Mouse (Mus musculus) neutrophil, adult 5-6 weeks (primary cell): Measurements from ENCODE around the gene Mlf2. TPM values are rescaled to one million over a fixed set of nuclear protein-coding genes. Genes with fewer than 3 reads are reported as not detected.

ENCODE experiments used
- ATAC-seq: fragments of 151-379, 151-347 bp; 2 replicates; pipeline ENCODE4 v1.8.0; 2017; ENCODE audit warnings: mild to moderate bottlenecking, moderate TSS enrichment; ENCODE audit not compliant: insufficient number of reproducible peaks, poor library complexity, low FRiP score, severe bottlenecking; ENCODE audit errors: extremely low read depth
- total RNA-seq: library from RNA; stranded (forward); fragments of 200-1000 nt; gene quantifications from 2 replicates; pipeline ENCODE4 v1.2.3, GENCODE M21; 2017

Gene Mlf2
- total RNA-seq, 1 experiment from 2014 or later: 56.3 TPM

DNA sequence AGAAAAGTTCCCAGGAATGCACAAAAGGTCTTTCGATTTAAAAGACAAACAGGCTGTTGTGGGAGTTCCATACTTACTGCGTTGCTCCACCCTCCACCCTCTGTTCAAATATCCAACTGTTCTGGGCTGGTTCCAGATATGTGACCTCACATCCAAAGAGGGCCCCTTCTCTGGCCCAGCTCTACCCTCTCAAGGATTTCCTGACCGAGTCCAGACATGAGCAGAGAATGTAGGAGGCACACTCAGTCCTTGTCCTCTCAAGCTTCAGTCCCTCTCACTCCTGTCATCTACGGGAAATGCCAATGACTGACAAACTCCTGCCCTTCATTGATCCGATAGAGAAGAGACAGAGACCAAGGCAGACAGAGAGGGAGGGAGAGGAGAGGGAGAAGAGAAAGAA, 5.2 kb upstream of the Mlf2 start:
- ATAC-seq: no peak

DNA sequence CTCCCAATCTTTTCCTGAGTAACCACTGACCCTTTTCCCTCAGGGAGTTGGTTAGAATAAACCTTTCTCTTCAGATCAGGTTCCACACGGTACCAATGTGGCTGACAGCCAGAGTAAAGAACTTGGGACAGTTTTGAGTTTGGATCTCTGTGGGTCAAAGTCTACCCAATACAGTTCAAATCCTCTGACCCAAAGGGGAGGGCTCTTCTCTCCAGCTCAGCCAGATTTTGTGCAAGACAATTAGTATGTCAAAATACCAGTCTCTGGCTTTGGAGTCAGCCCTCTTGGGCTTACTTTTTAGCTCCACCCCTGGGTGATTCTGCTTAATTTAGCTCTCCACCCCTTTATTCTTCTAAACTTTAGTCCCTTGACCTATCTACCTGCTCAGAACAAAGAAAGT, 955 bp upstream of the Mlf2 start:
- no peak for ATAC-seq

DNA sequence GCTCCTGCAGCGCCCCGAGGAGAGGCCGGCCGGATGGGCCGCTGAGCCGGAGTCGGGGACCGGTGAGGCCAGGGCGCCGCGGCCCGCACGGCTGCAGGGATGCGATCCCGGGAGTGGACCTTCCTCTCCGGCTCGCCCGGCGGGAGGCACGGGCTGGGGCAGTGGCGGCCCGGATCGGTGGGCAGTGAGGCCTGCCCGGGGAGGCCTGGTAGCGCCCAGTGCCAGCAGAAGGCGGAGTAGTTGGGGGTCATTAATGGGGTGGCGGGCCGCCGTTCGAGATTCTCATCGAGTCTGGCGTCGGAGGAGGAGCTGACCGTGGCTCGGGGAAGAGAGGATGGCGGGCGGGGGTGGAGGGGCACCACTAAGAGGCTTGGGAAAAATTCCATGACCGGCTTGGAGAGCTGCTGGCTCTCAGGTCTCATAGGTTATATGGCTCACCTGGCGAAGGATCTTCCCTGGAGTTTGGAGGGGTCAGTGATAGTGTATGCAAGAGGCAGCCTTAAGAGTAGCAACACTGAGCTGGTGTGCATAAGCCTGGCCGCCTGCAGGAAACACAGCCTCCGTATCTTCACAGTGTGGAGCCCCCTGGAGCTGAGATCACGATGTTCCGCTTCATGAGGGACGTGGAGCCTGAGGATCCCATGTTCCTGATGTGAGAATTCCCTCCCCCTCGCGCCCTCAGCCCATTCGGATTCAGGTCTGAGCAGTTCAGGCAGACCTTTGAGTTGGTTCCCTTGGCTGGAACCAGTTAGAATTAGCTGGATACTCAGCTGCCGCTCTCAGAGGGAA, 533 bp downstream of the Mlf2 start:
- ATAC-seq: no peak

DNA sequence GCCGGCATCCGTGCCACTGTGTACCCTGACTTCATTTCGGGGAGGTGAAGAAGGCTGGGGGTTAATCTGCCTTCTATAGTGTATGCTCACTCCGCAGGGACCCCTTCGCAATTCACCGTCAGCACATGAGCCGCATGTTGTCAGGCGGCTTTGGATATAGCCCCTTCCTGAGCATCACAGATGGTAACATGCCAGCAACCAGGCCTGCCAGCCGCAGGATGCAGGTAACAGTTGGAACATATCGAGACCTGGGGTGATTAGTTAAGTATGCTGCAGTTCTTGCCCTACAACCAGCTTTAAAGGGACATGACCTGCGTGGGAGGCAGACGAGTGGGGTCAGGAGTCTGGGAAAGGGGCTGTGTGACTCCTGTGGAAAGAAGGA, 1.1 kb downstream of the Mlf2 start:
- no peak for ATAC-seq

DNA sequence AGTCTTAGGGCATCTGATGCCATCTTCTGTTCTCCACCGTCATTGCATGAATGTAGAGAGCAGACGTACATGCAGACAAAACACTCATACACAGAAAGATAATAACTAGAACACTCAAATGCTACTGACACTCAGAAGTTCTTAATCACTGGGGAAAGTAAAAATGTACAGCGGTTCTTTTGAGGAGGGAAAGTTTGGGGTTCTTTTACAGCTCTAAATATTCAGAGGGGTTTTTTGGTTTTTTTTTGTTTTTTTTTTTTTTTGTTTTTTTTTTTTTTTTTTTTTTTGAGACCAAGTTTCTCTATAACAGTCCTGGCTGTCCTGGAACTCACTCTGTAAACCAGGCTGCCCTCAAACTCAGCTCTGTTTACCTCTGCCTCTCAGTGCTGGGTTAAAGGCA, 1.9 kb downstream of the Mlf2 start:
- ATAC-seq: no peak

DNA sequence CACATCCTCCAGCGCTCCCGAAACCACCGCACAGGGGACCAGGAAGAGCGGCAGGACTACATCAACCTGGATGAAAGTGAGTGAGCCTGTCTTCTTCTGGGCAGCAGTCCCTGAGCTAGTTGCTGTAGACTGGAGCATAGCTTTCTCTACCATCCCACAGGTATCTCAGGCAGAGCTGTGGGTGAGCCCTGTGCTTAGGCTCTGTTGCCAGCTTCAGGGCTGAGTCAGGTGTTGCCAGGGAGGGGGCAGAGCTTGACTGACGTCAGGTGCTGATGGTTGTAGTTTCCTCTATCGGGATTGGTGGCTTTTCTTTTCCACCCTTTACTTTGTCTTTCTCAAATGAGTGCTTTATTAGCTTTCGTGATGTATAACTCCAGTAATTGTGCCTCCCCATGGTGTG, 3.5 kb downstream of the Mlf2 start:
- ATAC-seq: no peak

DNA sequence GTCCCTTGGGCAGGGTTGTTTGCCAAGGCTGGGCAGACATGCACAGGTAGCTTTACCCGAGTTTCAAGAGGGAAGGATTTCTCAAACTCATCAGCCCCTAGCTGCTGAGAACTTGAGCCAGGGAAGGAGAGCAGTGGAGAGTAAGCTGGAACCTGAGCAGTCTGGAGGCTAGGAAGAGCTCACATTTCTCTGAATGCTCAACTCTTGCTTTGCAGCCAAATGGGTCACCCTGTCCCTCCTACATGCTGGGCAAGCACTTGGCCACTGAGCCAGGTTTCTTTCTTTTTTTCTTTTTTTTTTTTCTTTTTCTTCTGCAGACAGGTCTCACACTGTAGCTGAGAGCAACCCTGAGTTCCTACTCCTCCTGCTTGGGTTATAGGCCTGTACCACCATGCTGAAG, 5.5 kb downstream of the Mlf2 start:
- no peak for ATAC-seq

DNA sequence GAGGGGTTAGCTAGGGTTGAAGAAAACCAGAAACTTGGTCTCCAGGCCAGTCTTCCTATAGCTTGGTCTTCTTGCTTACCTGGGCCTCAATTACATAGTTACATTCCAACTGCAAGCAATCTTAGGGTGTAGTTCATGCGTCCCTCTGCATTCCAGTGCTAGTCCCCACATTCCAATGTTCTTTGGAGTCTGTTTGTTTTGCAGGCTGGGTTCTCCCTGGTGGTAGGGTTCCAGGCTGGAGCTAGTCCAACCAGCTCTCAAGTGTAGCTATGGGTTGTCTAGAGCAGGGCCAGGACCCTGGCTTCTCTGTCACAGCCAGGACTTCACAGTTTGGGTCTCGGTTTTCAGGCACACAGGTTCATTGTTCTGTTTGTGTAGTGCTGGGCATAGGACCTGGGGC, 6.3 kb downstream of the Mlf2 start:
- ATAC-seq: no peak

DNA sequence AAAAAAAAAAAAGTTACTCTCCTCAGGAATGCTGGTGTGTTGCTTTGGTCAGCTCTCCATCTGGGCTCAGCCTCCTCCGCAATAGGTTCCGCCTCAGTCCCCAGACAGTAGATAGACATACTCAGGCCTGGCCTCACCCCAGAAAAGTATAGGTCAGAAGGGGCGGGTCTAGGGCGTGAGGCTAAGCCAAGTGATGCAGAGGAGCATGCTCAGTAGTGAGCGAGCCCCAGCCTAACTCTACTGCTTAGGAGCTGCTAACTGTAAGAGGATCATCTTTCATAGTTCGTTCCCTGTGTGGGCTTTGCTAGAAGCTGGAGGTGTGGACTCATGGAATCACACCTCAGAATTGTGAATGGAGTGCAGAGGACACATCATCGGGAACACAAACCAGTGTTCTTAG, 7.4 kb downstream of the Mlf2 start:
- no peak for ATAC-seq

DNA sequence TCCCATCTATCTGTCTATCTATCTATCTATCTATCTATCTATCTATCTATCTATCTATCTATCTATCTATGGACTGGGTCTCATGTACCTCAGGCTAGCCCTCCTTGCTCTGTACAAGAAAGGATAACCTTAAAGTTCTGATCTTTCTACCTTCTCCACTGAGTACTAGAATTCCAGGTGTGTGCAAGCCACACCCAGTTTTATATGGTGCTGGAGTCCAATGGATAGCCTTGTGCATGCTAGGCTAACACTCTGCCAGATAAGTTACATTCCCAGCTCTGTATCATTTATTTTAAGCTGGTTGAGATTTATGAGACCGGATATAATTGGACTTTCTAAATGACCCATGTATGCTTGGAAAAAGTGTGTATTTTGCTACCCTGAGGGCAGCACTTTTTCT, 10.5 kb downstream of the Mlf2 start:
- no peak for ATAC-seq

DNA sequence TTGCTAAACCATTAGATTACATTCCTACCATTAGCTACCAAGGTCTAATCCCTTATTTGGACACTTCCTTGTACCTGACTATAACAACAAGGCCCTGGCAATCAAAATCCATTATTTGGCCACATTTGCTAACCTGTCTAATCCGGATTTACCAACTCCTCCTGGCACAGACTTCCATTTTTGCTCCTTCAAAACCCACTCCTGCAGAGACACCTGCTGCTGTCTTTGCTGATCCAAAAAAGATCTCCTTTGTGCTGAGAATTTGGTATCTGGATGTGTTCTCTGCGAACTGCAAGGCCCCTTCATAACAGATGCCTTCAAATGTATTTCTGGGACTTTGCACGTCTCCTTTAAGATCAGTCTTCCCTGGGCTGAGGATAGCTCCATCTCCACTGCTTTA, 12.3 kb downstream of the Mlf2 start:
- ATAC-seq: no peak

DNA sequence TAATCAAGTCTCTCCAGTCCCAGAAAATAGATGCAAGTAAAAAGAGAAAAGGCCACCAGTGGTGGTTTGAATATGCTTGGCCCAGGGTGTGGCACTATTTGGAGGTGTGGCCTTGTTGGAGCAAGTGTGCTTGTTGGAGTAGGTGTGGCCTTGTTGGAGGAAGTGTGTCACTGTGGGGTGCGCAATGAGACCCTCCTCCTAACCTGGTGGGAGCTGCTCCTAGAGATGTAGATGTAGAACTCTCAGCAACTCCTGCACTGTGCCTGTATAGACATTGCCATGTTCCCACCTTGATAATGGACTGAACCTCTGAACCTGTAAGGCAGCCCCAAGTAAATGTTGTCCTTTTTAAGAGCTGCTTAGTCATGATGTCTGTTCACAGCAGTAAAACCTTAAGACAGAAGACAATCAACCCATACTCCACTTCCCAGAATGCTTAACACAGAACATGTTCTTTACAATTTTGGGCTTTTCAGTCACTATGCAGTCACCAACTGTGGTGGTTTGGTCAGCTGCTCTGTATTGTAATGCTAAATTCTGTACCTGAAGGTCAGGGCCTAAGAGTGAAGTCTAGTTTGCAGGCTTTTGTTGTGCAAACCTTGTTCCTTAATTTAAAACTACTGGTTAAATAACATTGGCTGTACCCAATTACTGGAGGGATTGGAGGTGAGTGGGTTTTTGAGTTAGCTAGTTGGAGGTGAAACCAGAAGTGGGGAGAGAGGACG, 23.0 kb downstream of the Mlf2 start:
- ATAC-seq: no peak

DNA sequence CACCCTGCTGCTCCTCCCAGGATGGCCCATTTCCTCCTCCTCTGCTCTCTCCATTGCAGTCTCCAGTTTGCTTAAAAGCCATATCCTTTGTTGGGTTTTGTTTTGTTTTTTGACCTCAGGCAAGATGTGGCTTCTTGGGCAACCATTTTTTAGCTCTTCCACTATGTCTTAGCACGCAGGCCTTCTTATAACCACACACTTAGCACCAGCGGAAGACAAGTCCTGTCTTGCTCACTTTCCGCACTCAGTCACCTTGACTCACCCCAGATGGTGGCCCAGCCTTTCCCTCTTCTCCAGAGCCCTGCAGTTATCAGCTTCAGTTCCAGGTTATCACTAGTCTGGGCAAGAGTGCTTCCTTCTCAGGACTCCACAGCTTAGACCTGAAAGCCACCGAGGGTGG, 24.0 kb downstream of the Mlf2 start:
- ATAC-seq: no peak

DNA sequence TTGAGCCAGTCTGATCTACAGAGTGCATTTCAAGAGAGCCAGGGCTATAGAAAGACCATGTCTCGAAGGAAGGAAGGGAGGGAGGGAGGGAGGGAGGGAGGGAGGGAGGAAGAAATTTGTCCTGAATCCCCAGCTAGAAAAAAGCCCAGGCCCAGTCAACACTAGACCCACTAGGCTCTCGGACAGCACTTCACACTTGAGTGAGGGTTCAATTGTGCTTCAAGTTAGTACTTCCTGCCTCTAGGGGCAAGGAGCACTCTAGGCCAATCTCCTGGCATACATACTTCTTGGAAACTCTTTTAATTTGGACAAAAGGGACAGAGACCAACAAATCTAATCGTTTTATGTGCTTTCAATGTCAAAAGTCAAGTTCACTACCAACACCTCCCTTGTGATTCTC, 26.9 kb downstream of the Mlf2 start:
- no peak for ATAC-seq

DNA sequence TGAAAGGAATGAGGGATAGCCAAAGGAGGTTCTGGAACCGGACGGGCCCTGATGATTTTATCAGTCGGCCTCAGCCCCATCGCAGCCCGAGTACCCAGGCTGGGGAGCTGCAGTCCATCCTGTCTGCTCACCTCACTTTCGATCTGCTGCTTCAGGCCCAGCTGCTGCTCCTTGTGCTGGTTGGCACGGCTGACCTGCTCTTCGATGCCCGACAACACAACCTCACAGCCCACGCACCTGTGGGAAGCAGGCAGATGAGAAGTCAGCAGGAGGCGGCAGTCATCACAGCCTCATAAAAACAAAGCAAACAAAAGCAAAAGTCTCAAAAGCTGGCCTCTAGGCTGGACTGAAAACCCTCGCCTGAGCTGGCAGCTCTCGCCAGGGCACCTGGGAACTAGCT, 28.8 kb downstream of the Mlf2 start:
- ATAC-seq: no peak

DNA sequence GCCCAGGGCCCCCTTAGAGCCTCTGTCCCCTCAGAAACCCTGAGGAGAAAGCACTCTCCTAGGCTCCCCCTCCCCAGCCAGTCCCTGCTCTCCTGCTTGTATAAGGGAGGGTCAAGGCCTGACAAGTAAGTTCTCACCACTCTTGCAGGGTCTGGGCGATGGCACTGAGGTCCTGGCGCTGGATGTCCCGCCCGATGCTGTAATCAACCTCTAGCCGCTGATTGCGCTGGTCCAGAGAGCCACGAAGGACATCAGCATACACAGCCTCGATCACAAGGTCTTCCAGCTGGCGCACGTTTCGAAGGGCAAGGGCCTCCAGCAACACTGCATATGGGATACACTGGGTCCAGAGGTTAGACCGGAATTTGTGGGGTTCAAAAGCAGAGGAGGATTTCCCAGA, 29.8 kb downstream of the Mlf2 start:
- no peak for ATAC-seq

DNA sequence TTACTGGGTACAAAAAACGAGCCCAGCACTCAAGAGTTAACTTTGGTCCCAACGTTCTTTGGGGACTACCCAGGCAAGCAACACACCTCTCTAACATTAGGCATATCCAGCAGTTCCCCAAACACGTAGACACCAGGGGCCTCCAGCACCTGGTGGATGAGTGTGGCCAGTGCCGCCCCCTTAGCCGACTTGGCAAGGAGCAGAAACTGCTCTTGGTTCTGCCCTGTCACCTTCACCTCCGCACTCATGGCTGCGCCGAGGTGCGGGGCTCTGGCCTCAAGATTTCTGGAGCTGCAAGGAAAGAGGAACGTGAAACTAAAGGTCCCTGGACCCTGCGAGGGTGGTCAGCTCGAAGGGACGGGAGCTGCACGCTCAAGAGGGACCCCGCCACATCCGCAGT, 33.5 kb downstream of the Mlf2 start:
- ATAC-seq: no peak

DNA sequence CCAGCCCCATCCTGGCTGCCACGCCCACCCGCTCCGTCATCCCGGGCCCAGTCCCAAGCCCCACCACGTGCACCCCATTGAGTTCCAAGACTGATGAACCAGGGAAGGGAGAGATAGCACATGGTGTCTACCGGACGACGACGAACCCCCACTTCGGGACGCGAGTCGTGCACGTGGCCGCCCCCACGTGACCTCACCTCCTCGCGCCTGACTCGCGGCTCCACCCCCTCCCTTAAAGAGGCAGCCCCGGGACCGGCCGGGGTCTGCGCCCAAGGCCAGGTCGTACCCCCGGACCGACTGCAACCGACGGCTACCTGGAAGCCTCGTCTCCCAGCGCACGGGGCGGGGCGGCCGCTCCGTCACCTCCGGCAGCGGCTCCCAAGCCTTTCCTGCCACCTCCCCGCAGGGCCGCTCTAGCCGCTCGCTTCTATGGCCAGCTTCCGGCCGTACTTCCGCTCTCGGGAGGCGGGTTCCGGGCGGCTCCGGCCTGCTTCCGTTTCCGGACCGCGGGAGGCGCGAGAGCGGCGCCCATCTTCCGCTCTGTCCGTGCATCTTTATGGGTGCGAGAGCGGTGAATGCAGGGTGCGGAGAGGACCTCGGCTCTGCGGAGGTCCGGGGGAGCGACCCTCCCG, 34.0 kb downstream of the Mlf2 start, which contains the start of gene Cops7a:
TSS of gene Cops7a (minus strand) at position 451 of the 632 bp plus-strand sequence.
- peak; percentile 93 for ATAC-seq

DNA sequence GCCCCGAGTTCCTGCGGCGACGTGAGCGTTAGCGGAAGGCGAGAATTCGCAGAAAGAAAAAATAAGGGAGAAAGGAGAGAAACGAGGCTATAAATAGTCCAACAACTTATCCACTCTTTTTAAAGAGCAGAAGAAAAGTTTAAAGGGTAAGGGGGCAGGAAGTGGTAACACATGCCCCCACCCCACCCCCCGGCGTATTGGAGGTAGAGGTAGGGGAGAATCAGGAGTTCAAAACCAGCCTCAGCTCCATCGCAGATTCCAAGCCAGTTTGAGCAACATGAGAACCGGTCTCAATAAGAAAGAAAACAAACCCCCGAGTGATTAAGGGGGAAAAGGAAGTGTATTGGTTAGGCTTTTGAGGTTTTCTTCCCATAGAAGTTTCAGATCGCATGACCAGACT, 34.6 kb downstream of the Mlf2 start:
- no peak for ATAC-seq

DNA sequence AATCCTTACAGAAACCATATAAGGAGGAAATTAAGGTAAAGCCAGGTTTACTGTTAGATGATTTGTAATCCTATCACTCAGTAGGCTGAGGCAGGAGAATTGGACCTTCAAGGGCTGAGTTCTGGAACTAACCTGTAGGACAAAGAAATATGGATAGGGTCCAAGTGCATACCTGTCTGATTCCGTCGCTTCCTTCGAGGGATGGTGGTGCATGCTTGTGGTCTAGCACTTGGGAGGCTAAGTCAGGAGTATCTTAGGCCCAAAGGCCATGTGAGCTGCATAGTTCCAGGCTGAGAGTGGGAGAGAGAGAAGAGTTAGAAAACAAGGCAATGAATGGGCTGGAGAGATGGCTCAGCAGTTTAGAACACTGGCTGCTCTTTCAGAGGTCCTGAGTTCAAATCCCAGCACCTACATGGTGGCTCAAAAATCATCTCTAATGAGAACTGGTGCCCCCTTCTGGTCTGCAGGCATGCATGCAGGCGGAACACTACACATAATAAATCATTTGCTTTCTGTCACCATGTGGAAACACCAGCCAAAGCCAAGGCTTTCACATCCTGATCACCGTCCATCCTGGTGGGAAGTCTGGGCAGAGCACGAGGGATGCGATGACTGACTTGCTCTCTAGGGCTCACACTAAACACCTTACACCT, 35.4 kb downstream of the Mlf2 start:
- ATAC-seq: no peak
